Mouse (Mus musculus): Measurements from ENCODE around the gene Olfr117.
"Not testable (repeated sequence)": the region's sequence is repeated elsewhere in the genome, so short reads cannot be mapped to it uniquely, and the experiment has no call there.

The Olfr117 gene

DNA sequence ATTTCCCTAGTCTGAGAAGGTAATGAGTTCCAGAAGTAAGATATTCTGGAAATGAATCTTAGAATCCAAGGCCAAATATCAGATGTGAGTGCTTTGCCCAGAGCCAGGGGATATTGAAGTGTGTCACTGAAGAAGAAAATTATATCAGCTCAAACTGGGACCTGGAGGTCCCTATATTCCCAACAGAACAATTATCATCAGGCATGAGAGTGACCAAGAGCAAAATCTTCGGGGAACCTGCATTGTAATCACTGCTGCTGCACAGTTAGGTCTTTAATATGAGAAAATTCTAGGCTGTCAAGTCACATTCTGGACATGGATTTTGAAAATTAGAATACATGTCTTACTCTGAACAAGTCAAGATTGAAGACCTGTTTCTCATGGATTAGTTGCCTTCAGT, at the start of gene Olfr117:
Olfr117 (minus strand) TSS at position 101 of the 400 bp plus-strand sequence.
- no peak for DNase-seq (ENCODE audit: low read depth, low spot score)

DNA sequence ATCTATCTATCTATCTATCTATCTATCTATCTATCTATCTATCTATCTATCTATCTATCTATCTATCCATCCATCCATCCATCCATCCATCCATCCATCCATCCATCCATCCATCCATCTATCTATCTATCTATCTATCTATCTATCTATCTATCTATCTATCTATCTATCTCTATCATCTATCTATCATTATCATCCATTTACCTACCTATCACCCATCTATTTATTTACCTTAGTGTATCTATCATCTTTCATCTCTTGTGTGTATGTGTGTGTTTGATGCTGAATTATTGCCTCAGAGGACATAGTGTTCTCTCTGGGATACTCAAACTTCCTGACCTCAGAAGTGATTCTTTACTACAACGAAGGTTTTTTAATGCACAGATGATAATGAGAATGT, 32.7 kb upstream of the Olfr117 start, which contains the start of gene Olfr119:
Olfr119 (plus strand) TSS at position 301 of the 400 bp plus-strand sequence.
- DNase-seq (ENCODE audit: low read depth, low spot score) = not testable (repeated sequence)

DNA sequence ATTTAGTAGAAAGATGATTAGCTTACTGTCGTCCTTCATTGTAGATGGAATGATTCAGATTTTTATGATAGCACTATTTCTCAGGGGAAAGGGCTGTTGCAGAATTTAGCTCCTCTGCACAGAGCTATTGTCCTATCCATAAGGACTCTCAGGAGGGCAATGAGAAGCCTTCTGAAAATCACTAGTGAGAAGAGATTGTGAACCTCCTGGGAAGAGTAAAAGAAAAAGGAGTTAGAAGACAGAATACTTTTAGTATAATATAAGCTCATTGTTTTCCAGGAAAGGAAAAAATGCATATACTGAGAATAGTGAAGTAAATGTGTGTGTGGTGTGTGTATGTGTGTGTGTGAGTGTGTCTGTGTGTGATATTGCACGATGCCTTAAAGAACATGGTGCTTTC, 3.1 kb upstream of the Olfr117 start, which contains the start of gene Olfr118:
Olfr118 (plus strand) TSS at position 301 of the 400 bp plus-strand sequence.
- DNase-seq (ENCODE audit: low read depth, low spot score) = no peak

DNA sequence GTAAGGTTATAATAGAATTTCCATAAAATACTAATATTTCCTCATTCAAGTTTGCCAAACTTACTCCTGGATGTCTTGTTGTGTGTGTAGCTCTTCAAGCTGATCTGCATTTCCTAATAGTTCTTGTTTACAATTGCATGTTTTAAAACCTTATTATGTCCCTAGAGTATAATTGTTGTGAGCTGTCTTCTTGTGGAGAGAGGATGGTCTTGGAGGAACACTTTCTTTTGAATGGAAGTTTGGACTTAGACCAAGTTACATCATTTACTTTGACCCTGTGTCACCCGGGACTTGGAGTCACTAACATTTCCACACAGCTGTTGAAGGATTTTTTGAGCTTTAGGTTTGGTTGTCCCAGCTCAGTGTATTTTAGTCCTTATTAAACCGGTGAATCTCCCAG, 36.6 kb downstream of the Olfr117 start, which contains the start of the genes Olfr115 and Olfr116:
Olfr115 (minus strand) TSS at position 101 of the 400 bp plus-strand sequence.
Olfr116 (minus strand) TSS at position 191 of the 400 bp plus-strand sequence.
- DNase-seq (ENCODE audit: low read depth, low spot score) = no peak
